Mouse (Mus musculus) brain, embryonic 14.5 days (tissue): Measurements from ENCODE around the gene Nudt22. TPM values are rescaled to one million over a fixed set of nuclear protein-coding genes. Genes with fewer than 3 reads are reported as not detected.

Experiments
- DNase-seq: peaks from one replicate; pipeline ENCODE4 v3.0.0-alpha.2; 2011; ENCODE audit warnings: low read depth
- CTCF ChIP-seq: fragments of 200-500 bp; IDR thresholded peaks from 2 replicates; pipeline ENCODE4 v1.5.1; 2012; ENCODE audit warnings: inconsistent platforms, mild to moderate bottlenecking, moderate library complexity, borderline replicate concordance; ENCODE audit not compliant: insufficient read depth, insufficient read length; ENCODE audit errors: extremely low read depth
- POLR2A ChIP-seq: fragments of 200-500 bp; IDR thresholded peaks from 2 replicates; pipeline ENCODE4 v1.6.1; 2012; ENCODE audit warnings: mild to moderate bottlenecking, inconsistent platforms, borderline replicate concordance; ENCODE audit not compliant: poor library complexity, insufficient read depth, insufficient read length, severe bottlenecking; ENCODE audit errors: extremely low read depth
- polyA plus RNA-seq: library from polyadenylated mRNA; depleted of rRNA; stranded (reverse); fragments of >200 nt; gene quantifications from 2 replicates; pipeline ENCODE4 v1.2.3, GENCODE M21; 2012; rRNA removed

Nudt22 gene
- 15.4 and 21.5 TPM in 2 replicates for polyA plus RNA-seq

DNA sequence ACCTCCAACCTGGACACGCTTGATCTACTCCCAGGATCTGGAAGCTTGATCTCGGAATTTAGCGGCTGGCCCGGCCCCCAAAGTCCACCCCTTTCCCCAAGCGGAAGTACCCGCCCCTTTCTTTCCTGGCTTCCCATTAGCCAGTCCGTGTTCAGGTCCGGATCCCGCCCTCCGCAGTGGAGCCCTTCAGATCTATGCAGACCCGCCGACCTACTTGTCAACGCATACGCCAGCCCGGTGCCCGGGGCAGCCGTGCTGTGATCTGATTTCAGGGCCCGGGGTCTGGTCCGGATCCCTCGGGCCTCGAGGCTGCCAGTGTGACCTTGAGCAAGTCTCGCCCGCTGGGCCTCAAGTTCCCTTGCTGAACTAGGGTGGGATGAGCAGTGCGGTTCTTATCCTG is at the start of gene Nudt22, which contains the start of gene Trpt1:
Gene Nudt22 (minus strand): TSS at position 112 of the 400 bp plus-strand sequence.
Gene Trpt1 (plus strand): TSS at position 126 of the 400 bp plus-strand sequence.
- DNase-seq, result peak; percentile 93
- TF ChIP-seq POLR2A, result peak; percentile 36; the same call in 1 of the 2 replicates
- no peak for TF ChIP-seq CTCF

DNA sequence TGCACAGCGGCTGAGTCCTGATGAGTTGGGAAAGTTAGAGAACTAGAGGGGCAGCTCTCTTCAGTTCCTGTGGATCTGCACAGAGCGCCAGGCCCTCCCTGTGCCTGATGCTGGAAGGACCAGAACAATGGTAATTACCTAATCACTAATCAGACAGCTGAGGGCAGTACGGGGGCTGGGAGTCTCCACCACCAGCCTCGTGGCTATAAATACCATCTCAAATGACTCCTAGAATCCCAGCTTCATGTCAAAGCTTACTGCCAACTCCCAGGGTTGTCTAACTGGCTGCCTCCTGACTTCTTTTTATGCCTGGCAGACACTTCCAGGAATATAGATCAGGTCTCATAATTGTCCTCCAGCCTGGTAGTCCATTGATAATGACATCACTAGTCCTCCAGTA is 48.8 kb upstream of the Nudt22 start:
- DNase-seq, result no peak
- no peak for TF ChIP-seq CTCF

DNA sequence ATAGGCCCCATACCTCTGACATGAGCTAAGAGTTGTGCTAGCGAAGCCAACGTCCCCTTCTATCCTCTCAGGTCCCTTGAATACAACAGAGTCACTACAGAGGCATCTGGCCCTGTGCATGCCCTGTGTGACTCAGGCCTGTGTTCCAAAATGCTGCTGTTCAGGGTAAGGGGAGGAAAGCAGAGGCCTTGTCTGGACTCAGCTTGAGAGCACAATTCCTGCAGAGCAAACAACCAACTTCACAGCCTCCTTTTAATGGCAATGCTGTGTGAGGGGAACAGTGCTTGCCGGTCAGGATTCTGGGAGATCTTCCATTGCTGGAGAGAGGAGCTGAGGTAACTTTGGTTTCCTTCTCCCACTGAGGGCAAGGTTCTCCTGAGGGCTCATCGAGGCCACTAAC is 48.4 kb upstream of the Nudt22 start:
- no peak for TF ChIP-seq POLR2A
- DNase-seq, result no peak

DNA sequence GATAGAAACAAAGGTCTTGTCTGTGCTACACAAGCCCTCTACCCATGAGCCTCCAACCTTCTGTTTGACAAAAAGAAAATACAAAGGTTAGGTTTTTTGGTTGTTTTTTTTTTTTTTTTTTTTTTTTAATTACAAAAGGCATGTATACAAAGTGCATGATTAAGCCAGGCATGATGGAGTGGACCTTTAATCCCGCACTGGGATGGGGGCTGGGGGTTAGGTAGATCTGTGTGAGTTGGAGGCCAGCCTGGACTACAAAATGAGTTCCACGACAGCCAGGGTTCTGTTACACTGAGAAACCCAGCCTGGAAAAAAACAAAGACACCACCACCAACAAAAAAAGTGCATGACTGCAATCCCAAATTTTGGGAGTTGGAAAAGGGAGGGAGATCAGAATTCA is 45.3 kb upstream of the Nudt22 start:
- no peak for DNase-seq
- TF ChIP-seq POLR2A (no peak), CTCF (no peak)

DNA sequence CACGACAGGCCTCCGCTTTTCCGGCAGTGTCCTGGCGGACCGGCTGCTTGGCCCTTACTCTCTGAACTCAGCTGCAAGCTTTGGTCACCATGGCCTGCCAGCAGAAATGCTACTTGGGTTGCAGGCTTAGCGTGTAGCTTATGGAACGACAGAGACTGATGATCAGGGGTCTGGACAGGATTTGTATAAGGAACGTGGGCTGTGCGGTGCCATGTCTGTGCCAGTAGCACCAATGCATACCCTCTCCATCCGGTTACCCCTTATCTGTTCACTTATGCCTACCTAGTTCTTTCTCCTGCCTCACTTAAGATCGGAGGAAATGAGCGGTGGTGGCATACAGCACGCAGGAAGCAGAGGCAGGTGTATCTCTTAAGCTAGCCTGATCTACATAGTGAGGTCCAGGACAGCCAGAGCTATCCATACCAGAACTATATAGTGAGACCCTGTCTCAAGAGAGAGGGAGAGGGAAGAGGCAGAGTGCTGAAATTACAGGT is 44.8 kb upstream of the Nudt22 start:
- TF ChIP-seq POLR2A, result no peak
- no peak for TF ChIP-seq CTCF
- DNase-seq, result no peak

DNA sequence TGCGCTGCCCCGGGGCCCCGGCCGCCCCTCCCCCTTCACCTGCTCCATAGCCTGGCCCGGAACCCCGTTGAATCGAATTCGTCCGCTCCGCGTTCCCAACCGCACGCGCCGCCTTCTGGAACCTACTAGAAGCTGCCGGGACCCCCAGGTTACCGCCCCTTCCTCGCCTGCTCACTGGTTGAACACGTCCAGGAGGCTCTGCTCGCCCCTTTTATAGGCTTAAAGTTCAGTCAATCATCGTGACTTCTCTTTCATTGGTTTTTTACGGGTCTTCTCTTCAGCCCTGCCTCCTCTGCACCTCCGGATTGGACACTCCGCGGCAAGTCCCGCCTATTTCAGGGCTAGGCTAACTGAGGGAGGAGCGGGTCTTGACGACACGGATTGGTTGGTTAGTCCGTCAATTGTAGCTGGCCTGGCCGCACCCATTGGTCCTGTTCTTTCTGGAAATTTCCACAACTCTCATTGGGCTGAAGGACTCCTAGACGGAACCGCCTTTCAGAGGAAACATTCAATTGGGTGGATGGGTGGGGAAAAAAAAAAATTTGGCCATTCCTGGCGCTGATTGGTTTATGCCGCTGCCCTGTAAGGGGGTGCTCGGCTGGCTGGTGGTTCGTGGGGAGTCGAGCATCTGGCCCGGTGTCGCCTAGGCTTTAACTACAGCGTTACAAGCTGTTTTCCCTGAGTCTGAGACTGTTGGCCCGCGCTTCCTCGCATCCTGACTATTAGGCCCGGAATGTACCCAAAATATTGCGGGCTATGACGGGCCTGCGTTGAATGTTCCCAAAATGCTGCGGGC is 44.1 kb upstream of the Nudt22 start, which contains the start of gene Stip1:
Gene Stip1 (minus strand): TSS at position 127 of the 796 bp plus-strand sequence.
- DNase-seq, result peak; percentile 100
- TF ChIP-seq POLR2A (peak; percentile 68; the same call in 1 of the 2 replicates), CTCF (peak; percentile 44; the same call in 1 of the 2 replicates)

DNA sequence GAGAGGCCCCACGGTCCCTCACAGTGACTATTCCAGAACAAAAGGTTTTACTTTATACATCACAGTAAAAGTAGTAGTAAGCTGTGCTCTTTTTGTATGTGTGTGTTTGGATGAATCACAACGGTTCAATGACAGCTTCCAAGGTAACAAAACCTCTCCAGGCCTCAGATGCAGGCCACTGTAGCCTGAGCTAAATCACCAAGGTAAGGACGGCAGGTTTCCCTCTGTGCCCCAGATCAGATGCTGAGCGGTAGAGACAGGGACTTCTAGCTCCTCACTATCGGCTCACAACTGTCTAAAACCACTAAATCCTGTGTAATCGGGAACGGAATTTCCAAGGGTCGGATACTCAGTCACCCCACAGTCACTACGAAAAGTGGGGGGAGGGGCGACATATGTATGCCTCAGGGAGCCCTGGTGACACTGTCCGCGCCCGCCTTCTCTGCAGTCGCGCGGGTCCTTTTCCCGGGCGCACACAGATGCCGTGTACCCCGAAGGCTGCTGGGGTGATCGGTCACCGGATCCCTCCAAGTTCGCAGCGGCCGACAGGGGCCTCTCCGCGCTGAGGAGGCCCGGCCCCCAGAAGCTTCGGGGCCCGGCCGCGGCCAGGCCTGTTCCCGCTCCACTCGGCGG is 43.3 kb upstream of the Nudt22 start:
- TF ChIP-seq POLR2A, result no peak
- TF ChIP-seq CTCF, result no peak
- DNase-seq, result peak; percentile 69

DNA sequence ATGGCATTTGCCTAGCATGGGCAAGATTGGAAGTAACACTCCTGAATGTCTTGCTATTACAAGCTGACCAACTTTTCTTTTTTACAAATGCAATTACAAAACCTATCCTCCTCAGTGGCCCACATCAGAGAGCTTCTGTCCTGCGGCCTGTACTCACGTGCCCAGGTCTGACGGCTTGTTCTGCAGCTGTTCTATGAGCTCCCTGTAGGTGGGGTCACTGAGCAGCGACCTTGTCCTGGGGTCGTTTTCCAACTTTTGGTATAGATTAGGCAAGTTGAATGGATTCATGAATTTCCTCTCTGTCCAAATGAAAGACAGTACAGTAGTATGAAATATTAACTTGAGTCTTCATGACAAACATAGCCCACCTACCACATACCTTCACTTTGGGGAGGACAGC is 38.1 kb upstream of the Nudt22 start:
- TF ChIP-seq POLR2A (no peak), CTCF (no peak)
- no peak for DNase-seq

DNA sequence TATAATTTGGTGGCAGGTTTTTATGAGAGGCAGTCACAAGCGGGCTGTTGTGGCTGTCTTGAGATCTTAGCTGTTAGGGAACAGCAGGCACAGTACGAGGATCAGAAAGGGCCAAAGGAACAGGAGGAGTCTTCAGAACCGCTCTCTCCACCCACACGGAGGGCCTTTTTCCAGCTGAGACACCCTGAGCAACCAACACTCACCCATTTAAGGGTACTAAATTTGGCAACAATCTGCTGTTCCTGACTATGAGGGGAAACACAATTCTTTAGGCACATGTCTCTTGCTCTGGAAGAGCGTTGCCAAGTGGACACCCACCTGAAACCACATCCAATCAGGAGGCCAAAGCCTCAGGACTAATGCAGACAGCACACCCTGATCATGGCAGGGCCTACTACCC is 33.6 kb upstream of the Nudt22 start:
- no peak for DNase-seq
- TF ChIP-seq CTCF (no peak), POLR2A (no peak)

DNA sequence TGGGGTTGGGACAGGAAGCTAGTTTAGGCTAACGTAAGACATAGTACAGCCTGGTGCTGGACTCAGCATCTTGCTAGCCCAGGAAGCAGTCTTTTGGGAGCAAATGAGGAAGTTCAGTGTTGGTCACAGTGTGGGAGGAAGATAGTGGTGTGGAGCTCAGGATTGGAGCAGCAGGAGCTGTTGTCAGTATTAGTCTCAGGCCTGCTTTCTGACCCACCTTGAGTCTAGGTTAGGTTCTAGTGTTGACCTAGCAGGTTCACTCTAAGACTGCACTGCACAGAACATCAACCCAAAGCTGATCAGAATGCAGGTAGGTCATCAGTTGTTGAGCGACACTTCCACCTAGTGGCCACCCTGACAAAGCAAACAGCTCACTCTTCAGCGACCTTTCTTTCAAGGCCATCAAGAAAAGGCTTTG is 24.3 kb upstream of the Nudt22 start:
- DNase-seq, result peak; percentile 74
- TF ChIP-seq POLR2A (no peak), CTCF (peak; percentile 75)

DNA sequence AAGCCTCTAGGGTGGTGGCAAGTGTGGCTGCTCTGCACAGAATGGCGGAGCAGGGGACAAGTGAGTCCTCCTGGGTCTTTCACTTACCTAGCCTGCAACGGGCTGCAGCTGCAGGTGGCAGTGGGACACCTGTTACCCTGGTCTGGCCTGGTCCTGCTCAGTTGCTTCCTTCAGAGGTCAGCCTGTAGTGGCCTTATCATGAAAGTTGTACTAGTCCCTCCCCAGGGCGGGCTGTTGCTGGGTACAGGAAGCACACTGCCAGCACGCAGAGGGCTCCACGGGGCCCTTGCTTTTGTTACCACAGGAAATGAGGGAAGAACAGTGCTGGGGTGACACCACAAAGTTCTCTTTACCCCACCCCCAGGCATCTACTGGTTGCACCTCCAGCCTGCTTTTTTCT is 23.3 kb upstream of the Nudt22 start, which contains the start of gene Fermt3:
Gene Fermt3 (minus strand): TSS at position 279 of the 400 bp plus-strand sequence.
- TF ChIP-seq CTCF, result no peak
- no peak for DNase-seq

DNA sequence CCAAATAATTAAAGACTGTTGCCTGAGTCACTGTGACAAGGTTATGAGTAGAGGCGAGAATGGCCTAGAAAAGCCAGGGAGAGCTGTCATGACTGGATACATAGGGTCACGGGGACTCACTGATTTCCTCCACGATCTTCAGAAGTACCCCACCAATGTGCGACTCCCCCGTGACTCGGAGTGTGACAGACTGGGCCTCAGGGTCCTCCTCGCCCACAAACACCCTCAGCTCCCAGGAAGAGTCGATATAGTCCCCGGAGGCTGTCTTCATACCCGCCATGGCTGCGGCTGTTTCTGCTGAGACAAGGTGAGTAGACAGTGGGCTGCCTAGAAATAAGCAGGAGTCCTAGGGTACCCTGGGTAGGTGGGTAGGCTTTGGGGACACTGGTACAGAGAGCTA is 22.6 kb upstream of the Nudt22 start:
- no peak for DNase-seq
- TF ChIP-seq POLR2A (no peak), CTCF (no peak)
